Mouse (Mus musculus): ENCODE data around the gene Klf6. TPM values are rescaled to one million over a fixed set of nuclear protein-coding genes. Genes with fewer than 3 reads are reported as not detected.

Klf6 gene
- polyA plus RNA-seq, 1 experiment, result 11.8 TPM

- WGBS, result 82% methylated on average over 9 of the region's 9 CpGs
- Histone ChIP-seq H3K27ac (ENCODE audit: insufficient read depth, low read length) (no peak overlapping the region), H3K4me3 (replicated peaks; ENCODE audit: insufficient read depth, low read depth, low read length) (no peak overlapping the region), H3K4me1 (ENCODE audit: control insufficient read depth, insufficient read depth, low read length) (no peaks in the 10 kb centered on the region), H3K27me3 (ENCODE audit: control insufficient read depth, insufficient read depth, low read length) (no peaks in the 10 kb centered on the region)
- no peak for TF ChIP-seq CTCF (IDR thresholded peaks at IDR 0.05; ENCODE audit: borderline replicate concordance, insufficient read depth, low read depth, low read length)
- TF ChIP-seq POLR2A (IDR thresholded peaks at IDR 0.05; ENCODE audit: borderline replicate concordance, insufficient read depth, low read length), result no peak
- DNase-seq, result no peak
These were observed 35.0 kb upstream of the Klf6 start for GRCm38 (mm10) chr13:5826170-5826827.

GRCm38 (mm10) chr13:5831976-5832375 lies 29.3 kb upstream of the Klf6 start:
- DNase-seq, result no peak
- TF ChIP-seq CTCF (IDR thresholded peaks at IDR 0.05; ENCODE audit: borderline replicate concordance, insufficient read depth, low read depth, low read length), result no peak
- 19% methylated on average over 7 of the region's 7 CpGs for WGBS
- no peaks in the 10 kb centered on the region for H3K4me1 ChIP-seq (ENCODE audit: control insufficient read depth, insufficient read depth, low read length)
- H3K27ac ChIP-seq (ENCODE audit: insufficient read depth, low read length), result no peak overlapping the region
- no peaks in the 10 kb centered on the region for H3K27me3 ChIP-seq (ENCODE audit: control insufficient read depth, insufficient read depth, low read length)
- H3K4me3 ChIP-seq (replicated peaks; ENCODE audit: insufficient read depth, low read depth, low read length), result no peak overlapping the region

- H3K27me3 ChIP-seq (ENCODE audit: control insufficient read depth, insufficient read depth, low read length), result no peaks in the 10 kb centered on the region
- no peak overlapping the region for H3K4me3 ChIP-seq (replicated peaks; ENCODE audit: insufficient read depth, low read depth, low read length)
- no peak overlapping the region for H3K27ac ChIP-seq (ENCODE audit: insufficient read depth, low read length)
- H3K4me1 ChIP-seq (ENCODE audit: control insufficient read depth, insufficient read depth, low read length), result no peaks in the 10 kb centered on the region
- no peak for DNase-seq
- 86% methylated on average over 4 of the region's 4 CpGs for WGBS
- TF ChIP-seq POLR2A (IDR thresholded peaks at IDR 0.05; ENCODE audit: borderline replicate concordance, insufficient read depth, low read length) (no peak), CTCF (IDR thresholded peaks at IDR 0.05; ENCODE audit: borderline replicate concordance, insufficient read depth, low read depth, low read length) (no peak)
These were observed 24.0 kb upstream of the Klf6 start for GRCm38 (mm10) chr13:5837174-5837777.

- H3K4me3 ChIP-seq (replicated peaks; ENCODE audit: insufficient read depth, low read depth, low read length), result no peak overlapping the region
- H3K27me3 ChIP-seq (ENCODE audit: control insufficient read depth, insufficient read depth, low read length), result no peaks in the 10 kb centered on the region
- no peak overlapping the region for H3K27ac ChIP-seq (ENCODE audit: insufficient read depth, low read length)
- TF ChIP-seq CTCF (IDR thresholded peaks at IDR 0.05; ENCODE audit: borderline replicate concordance, insufficient read depth, low read depth, low read length) (no peak), POLR2A (IDR thresholded peaks at IDR 0.05; ENCODE audit: borderline replicate concordance, insufficient read depth, low read length) (no peak)
- no peak for DNase-seq
- no peaks in the 10 kb centered on the region for H3K4me1 ChIP-seq (ENCODE audit: control insufficient read depth, insufficient read depth, low read length)
- WGBS, result 92% methylated on average over 6 of the region's 6 CpGs
These were observed 19.9 kb upstream of the Klf6 start for GRCm38 (mm10) chr13:5841418-5841817.

GRCm38 (mm10) chr13:5842911-5843310 lies 18.4 kb upstream of the Klf6 start:
- Histone ChIP-seq H3K4me3 (replicated peaks; ENCODE audit: insufficient read depth, low read depth, low read length) (no peak overlapping the region), H3K27me3 (ENCODE audit: control insufficient read depth, insufficient read depth, low read length) (no peaks in the 10 kb centered on the region), H3K4me1 (ENCODE audit: control insufficient read depth, insufficient read depth, low read length) (no peaks in the 10 kb centered on the region), H3K27ac (ENCODE audit: insufficient read depth, low read length) (no peak overlapping the region)
- WGBS, result 45% methylated on average over 5 of the region's 5 CpGs
- no peak for DNase-seq
- TF ChIP-seq POLR2A (IDR thresholded peaks at IDR 0.05; ENCODE audit: borderline replicate concordance, insufficient read depth, low read length), result no peak
- no peak for TF ChIP-seq CTCF (IDR thresholded peaks at IDR 0.05; ENCODE audit: borderline replicate concordance, insufficient read depth, low read depth, low read length)

GRCm38 (mm10) chr13:5843829-5844228 lies 17.5 kb upstream of the Klf6 start:
- WGBS, result 90% methylated on average over 2 of the region's 2 CpGs
- DNase-seq, result no peak
- no peaks in the 10 kb centered on the region for H3K27me3 ChIP-seq (ENCODE audit: control insufficient read depth, insufficient read depth, low read length)
- no peak overlapping the region for H3K27ac ChIP-seq (ENCODE audit: insufficient read depth, low read length)
- H3K4me1 ChIP-seq (ENCODE audit: control insufficient read depth, insufficient read depth, low read length), result no peaks in the 10 kb centered on the region
- TF ChIP-seq CTCF (IDR thresholded peaks at IDR 0.05; ENCODE audit: borderline replicate concordance, insufficient read depth, low read depth, low read length), result no peak
- TF ChIP-seq POLR2A (IDR thresholded peaks at IDR 0.05; ENCODE audit: borderline replicate concordance, insufficient read depth, low read length), result no peak
- no peak overlapping the region for H3K4me3 ChIP-seq (replicated peaks; ENCODE audit: insufficient read depth, low read depth, low read length)

GRCm38 (mm10) chr13:5844338-5844737 lies 16.9 kb upstream of the Klf6 start:
- Histone ChIP-seq H3K4me1 (ENCODE audit: control insufficient read depth, insufficient read depth, low read length) (no peaks in the 10 kb centered on the region), H3K27me3 (ENCODE audit: control insufficient read depth, insufficient read depth, low read length) (no peaks in the 10 kb centered on the region), H3K4me3 (replicated peaks; ENCODE audit: insufficient read depth, low read depth, low read length) (no peak overlapping the region), H3K27ac (ENCODE audit: insufficient read depth, low read length) (no peak overlapping the region)
- 85% methylated on average over 5 of the region's 5 CpGs for WGBS
- no peak for DNase-seq
- no peak for TF ChIP-seq POLR2A (IDR thresholded peaks at IDR 0.05; ENCODE audit: borderline replicate concordance, insufficient read depth, low read length)
- TF ChIP-seq CTCF (IDR thresholded peaks at IDR 0.05; ENCODE audit: borderline replicate concordance, insufficient read depth, low read depth, low read length), result no peak

GRCm38 (mm10) chr13:5845161-5845590 lies 16.1 kb upstream of the Klf6 start:
- WGBS, result 60% methylated on average over 10 of the region's 10 CpGs

More at GRCm38 (mm10) chr13:5845161-5845590, 16.1 kb upstream of the Klf6 start:
- no peak for TF ChIP-seq CTCF (IDR thresholded peaks at IDR 0.05; ENCODE audit: borderline replicate concordance, insufficient read depth, low read depth, low read length)
- Histone ChIP-seq H3K27me3 (ENCODE audit: control insufficient read depth, insufficient read depth, low read length) (no peaks in the 10 kb centered on the region), H3K4me1 (ENCODE audit: control insufficient read depth, insufficient read depth, low read length) (no peaks in the 10 kb centered on the region), H3K27ac (ENCODE audit: insufficient read depth, low read length) (no peak overlapping the region), H3K4me3 (replicated peaks; ENCODE audit: insufficient read depth, low read depth, low read length) (no peak overlapping the region)
- no peak for DNase-seq
